Comparison of ENCODE assay signal across 36 mouse cellular contexts in the genomic region with DNA sequence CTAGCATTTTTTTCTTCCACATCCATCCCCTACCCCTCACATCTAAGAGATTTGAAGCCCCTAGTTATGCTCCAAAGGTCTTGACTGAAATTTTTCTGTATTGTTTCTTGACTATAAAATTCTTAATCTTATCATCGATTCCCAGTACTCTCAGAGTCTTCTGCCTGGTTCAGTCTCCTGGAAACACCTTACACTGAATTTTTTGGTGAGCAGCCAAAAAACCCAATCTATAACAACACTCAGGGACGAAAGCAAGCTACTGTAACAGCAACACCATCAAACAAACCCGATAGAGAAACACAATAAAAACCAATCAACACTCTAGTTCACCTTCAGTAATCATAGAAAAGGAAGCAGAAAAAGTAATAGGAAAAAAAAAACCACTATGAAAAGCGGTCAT. TPM values are rescaled to one million over a fixed set of nuclear protein-coding genes. Genes with fewer than 3 reads are reported as not detected.
"Had no signal": no experiment of that assay in that cellular context is flagged by ENCODE, and none has a peak within 500 bp of the region (broad histone marks: within the 10 kb centered on the region; RNA-seq: fewer than 3 reads in every experiment).

No protein-coding gene starts in this region.

- H3K27ac ChIP-seq: hindbrain, embryonic 10.5 days; hindbrain, embryonic 12.5 days; hindbrain, embryonic 14.5 days; hindbrain, postnatal 0 days; kidney, embryonic 15.5 days; kidney, postnatal 0 days; limb, embryonic 13.5 days; limb, embryonic 15.5 days had no signal

- H3K4me3 ChIP-seq: hindbrain, embryonic 10.5 days; hindbrain, embryonic 12.5 days; kidney, embryonic 15.5 days; limb, embryonic 13.5 days; limb, embryonic 15.5 days had no signal

- H3K9ac ChIP-seq: heart, embryonic 12.5 days; hindbrain, embryonic 12.5 days; hindbrain, embryonic 14.5 days; kidney, embryonic 15.5 days; limb, embryonic 13.5 days; limb, embryonic 15.5 days had no signal

- H3K36me3 ChIP-seq: heart, embryonic 10.5 days; heart, embryonic 12.5 days; hindbrain, embryonic 10.5 days; hindbrain, embryonic 12.5 days; kidney, embryonic 15.5 days; limb, embryonic 13.5 days; limb, embryonic 15.5 days; liver, embryonic 12.5 days had no signal

- H3K4me2 ChIP-seq: hindbrain, embryonic 12.5 days; hindbrain, embryonic 14.5 days; limb, embryonic 13.5 days; limb, embryonic 15.5 days had no signal

- DNase-seq: gastrocnemius, adult 2 months; gastrocnemius, postnatal 10 days; gastrocnemius, postnatal 25 days; heart, adult 18-20 months; heart, postnatal 10 days; heart, postnatal 4 days; kidney, adult 11 months; kidney, adult 2 months; kidney, adult 9 months; kidney, postnatal 14 days; kidney, postnatal 36 days; layer of hippocampus, adult 9-11 months; layer of hippocampus, postnatal 36 days; left cerebral cortex, postnatal 4 days had no signal

- H3K4me1 ChIP-seq: hindbrain, embryonic 10.5 days; hindbrain, embryonic 12.5 days; limb, embryonic 13.5 days; limb, embryonic 15.5 days had no signal

- H3K27me3 ChIP-seq: heart, embryonic 12.5 days; hindbrain, embryonic 12.5 days; kidney, embryonic 15.5 days; limb, embryonic 13.5 days; limb, embryonic 15.5 days; liver, embryonic 12.5 days had no signal

- H3K9me3 ChIP-seq: heart, embryonic 10.5 days; heart, embryonic 12.5 days; hindbrain, embryonic 10.5 days; hindbrain, embryonic 12.5 days; kidney, embryonic 15.5 days; limb, embryonic 13.5 days; limb, embryonic 15.5 days; liver, embryonic 12.5 days had no signal

RNA-seq across cellular contexts. Expression of gene Gcg, which starts 43.4 kb away (rescaled TPM):
- total RNA-seq: gastrocnemius, adult 2 months; gastrocnemius, postnatal 25 days; granulocyte monocyte progenitor cell, adult 5-6 weeks; heart, adult 18-20 months; heart, adult 8-10 months; heart, postnatal 10 days; heart, postnatal 25 days; heart, postnatal 4 days; layer of hippocampus, adult 18-20 months; layer of hippocampus, adult 8-10 months; layer of hippocampus, postnatal 36 days; left cerebral cortex, adult 18-20 months; left cerebral cortex, adult 8-10 months; left cerebral cortex, postnatal 25 days; liver, adult 2 months had no signal
- polyA plus RNA-seq: heart, embryonic 12.5 days; heart, embryonic 14.5 days; heart, embryonic 16.5 days; hindbrain, embryonic 10.5 days; hindbrain, embryonic 12.5 days; hindbrain, embryonic 14.5 days; kidney, adult 2 months; kidney, postnatal 0 days; limb, embryonic 15.5 days; liver, adult 2 months had no signal
